ENCODE assay signal across 8 mouse cellular contexts in the genomic region with DNA sequence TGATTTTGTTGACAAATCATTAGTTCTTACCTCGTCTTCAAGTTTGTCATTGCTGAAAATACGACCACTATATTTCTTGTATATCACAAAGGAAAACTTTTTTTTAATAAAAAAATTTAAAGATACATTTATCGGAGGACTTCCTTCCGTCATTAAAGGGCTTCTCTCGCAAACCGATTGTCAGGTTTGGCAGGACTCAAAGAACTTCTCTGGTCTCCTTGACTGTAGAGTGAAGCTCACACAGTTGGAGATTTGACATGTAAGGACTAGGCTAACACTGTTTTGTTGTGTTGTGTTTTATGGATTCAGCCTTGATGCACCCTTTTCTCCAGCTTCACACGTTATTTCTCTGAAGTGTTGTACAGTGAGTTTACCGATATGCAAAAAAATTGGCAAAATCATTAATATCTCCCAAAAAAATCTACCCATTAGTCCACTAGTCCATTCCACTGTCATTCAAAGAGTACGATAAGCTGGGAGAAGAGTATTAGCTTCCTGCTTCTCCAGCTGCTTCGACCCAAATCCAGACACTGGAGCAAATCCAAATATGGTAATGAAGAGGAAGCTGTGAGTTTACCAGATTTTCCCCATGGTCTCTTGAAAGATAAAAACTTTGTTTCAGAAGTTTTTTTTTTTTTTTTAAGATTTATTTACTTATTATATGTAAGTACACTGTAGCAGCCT. TPM values are rescaled to one million over a fixed set of nuclear protein-coding genes. Genes with fewer than 3 reads are reported as not detected.
A peak's percentile ranks its signal among the peaks of the same experiment; 100 is the strongest.
DNase-seq lines count a peak whose midpoint lies in the region; ATAC-seq and TF ChIP-seq lines count a peak whose summit lies in the region.

Gene Appl1, minus strand, starts transcription at position 127 of the 684 bp plus-strand sequence.

- peak within 1 kb of the TSS; percentile 70 for H3K4me3 ChIP-seq in left cerebral cortex, adult 2 months
- peak within 1 kb of the TSS; percentile 94 for H3K4me3 ChIP-seq in megakaryocyte, embryonic 14.5 days (replicated peaks)

- intact Hi-C loops in left cerebral cortex, adult 2 months (cut with DNase I) = loop anchor here (5.0 to 10.0 kb wide), 3 partner anchors 134 to 454 kb away; partner anchors contain the start of genes Fam208a and Pde12

- no peaks in the 10 kb centered on the region for H3K27me3 ChIP-seq in megakaryocyte, embryonic 14.5 days (replicated peaks)

- no peaks in the 10 kb centered on the region for H3K36me3 ChIP-seq in megakaryocyte, embryonic 14.5 days (replicated peaks; ENCODE audit: low read length)

- ATAC-seq in inflammation-experienced regulatory T-cells, adult 6 months = no peak

- H3K4me1 ChIP-seq in megakaryocyte, embryonic 14.5 days = peaks cover 30% of the 10 kb centered on the region

- TF ChIP-seq CTCF in left cerebral cortex, adult 2 months (IDR thresholded peaks at IDR 0.05) = no peak

- DNase-seq in left cerebral cortex, adult 2 months (ENCODE audit: extremely low spot score in 1 of 2, low spot score in 2 of 2) = no peak
- no peak for DNase-seq in left cerebral cortex, adult 9 months (ENCODE audit: low spot score in 2 of 2)
- DNase-seq in adrenal gland, postnatal 14 days = no peak
- no peak for DNase-seq in gastrocnemius, postnatal 25 days
- no peak for DNase-seq in ovary, postnatal 36 days (ENCODE audit: low spot score)
- DNase-seq in frontal cortex, postnatal 10 days (ENCODE audit: low spot score in 2 of 2) = no peak

- H3K27ac ChIP-seq in left cerebral cortex, adult 2 months = peak within 1 kb of the TSS; percentile 90

- no peaks in the 10 kb centered on the region for H3K9me3 ChIP-seq in megakaryocyte, embryonic 14.5 days

RNA-seq across cellular contexts. Expression of gene Appl1, which starts in this region (rescaled TPM):
- total RNA-seq in left cerebral cortex, adult 2 months (2021) = 10 to 100 TPM; 64.8 to 75.4 TPM
- total RNA-seq in adrenal gland, postnatal 14 days (2021) = 29.7 and 31.5 TPM in 2 replicates
- 10 to 100 TPM; 15.9 to 17.3 TPM for total RNA-seq in gastrocnemius, postnatal 25 days (2021)
- polyA plus RNA-seq in inflammation-experienced regulatory T-cells, adult 6 months (2017; shearing (Covaris generic)) = 10 to 100 TPM; 22.7 to 45.0 (median 39.4) TPM
- polyA plus RNA-seq in megakaryocyte, embryonic 14.5 days (2012; ENCODE audit: insufficient read depth, low replicate concordance) = 0.86 TPM in 1 of 2 replicates, not detected in the other

Comparison
In these comparisons a context has a peak if more than half of its experiments do, and no peak if none do; other contexts are left out.
1. RNA of gene Appl1 (polyA plus RNA-seq): 22.7 to 45.0 TPM in inflammation-experienced regulatory T-cells, adult 6 months; 0.86 TPM in megakaryocyte, embryonic 14.5 days; every median in the first group is over 10 times any median in the second.